Mouse (Mus musculus): ENCODE measurements around the gene Ccnk.

The Ccnk gene

GRCm38 (mm10) chr12:108245579-108245978, 66.2 kb downstream of the Ccnk start:
- DNase-seq (ENCODE audit: low spot score in 2 of 2): no peak

GRCm38 (mm10) chr12:108246759-108247500, 67.6 kb downstream of the Ccnk start:
- no peak for DNase-seq (ENCODE audit: low spot score in 2 of 2)

- DNase-seq (ENCODE audit: low spot score in 2 of 2): no peak
These were observed 69.6 kb downstream of the Ccnk start for GRCm38 (mm10) chr12:108249019-108249418.

- no peak for DNase-seq (ENCODE audit: low spot score in 2 of 2)
These were observed 70.1 kb downstream of the Ccnk start for GRCm38 (mm10) chr12:108249522-108249921.

GRCm38 (mm10) chr12:108251034-108251792, 71.8 kb downstream of the Ccnk start:
- DNase-seq (ENCODE audit: low spot score in 2 of 2): no peak

GRCm38 (mm10) chr12:108251825-108252542, 72.6 kb downstream of the Ccnk start:
- DNase-seq (ENCODE audit: low spot score in 2 of 2): no peak
